Mouse (Mus musculus): Measurements from ENCODE around the gene Mvp.

Mvp gene

DNA sequence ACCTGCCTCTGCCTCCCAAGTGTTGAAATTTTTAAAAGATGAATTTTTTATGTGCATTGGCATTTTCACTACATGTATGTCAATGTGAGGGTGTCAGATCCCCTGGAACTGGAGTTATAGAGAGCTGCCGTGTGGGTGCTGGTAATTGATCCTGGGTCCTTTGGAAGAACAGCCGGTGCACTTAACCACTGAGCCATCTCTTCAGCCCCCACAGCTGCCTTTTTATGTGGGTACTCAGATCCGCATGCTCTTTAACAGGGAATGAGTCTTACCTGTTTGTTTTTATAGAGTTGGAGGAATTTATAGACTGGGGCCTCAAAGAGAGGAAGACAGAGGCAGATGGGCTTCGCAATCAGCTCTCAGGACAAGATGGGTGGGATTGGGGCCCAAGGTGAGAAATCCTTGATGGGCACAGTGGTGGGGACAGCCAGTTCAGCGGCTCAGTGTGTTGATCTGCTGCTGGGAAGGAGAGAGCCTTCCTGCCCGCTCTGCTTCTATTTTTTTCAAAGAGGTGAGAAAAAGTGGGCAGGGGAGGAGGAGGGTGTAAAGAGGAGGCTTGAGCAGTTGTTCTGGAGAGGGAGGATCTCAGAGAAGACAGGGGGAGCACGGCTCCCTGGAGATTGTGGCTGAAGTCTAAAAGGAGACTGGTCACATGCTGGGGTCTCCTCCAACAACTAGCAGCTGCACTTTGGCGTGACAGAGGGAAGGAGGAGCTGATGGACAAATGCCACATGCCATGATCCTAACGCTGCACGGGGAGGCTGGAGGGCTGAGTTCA lies 29.6 kb downstream of the Mvp start:
- ChIA-PET CTCF (interaction anchor here in 3 of 4 experiments (0.6 kb wide), 4 partner anchors 8 to 343 kb away, joined by 3 to 5 read pairs (median 3); no protein-coding TSS in a partner anchor), POLR2A (interaction anchor here (0.6 to 1.8 kb wide), 8 partner anchors 8 to 123 kb away, joined by 3 to 5 read pairs (median 3); partner anchors contain the start of genes Asphd1 (in 1 of the 4), Hirip3 (in 1 of the 4), Ino80e (in 1 of the 4) and Sez6l2 (in 1 of the 4))

DNA sequence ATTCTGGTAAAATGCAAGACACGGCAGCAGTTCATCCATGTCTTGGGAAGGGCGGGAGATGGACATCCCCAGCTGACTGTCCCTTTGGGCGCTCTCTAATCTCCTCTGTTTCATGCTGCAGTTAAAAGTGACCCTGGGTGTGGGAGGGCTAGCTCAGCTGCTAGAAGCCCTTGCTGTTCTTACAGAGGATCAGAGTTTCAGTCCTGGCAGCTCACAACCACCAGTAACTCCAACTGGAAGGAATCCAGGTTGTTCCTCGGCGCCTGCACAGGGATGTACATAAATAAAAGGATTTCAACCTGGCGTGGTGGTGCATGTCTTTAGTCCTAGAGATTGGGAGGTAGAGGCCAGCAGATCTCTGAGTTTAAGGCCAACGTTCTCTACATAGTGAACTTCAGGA lies 31.3 kb downstream of the Mvp start:
- ChIA-PET POLR2A (interaction anchor here in 1 of 4 experiments (0.5 kb wide), 1 partner anchor 55 kb away, joined by 5 read pairs; no protein-coding TSS in a partner anchor), CTCF (no interaction called here)

- ChIA-PET CTCF (interaction anchor here in 1 of 4 experiments (0.6 kb wide), 1 partner anchor 23 kb away, joined by 4 read pairs; no protein-coding TSS in a partner anchor), POLR2A (interaction anchor here in 2 of 4 experiments (0.5 to 0.6 kb wide), 2 partner anchors 130 to 205 kb away, joined by 3 to 7 read pairs; no protein-coding TSS in a partner anchor)
These were observed 32.4 kb downstream of the Mvp start for GRCm38 (mm10) chr7:126982054-126982453.

- ChIA-PET POLR2A (interaction anchor here in 2 of 4 experiments (0.5 to 1.6 kb wide), 3 partner anchors 19 to 206 kb away, joined by 3 to 7 read pairs (median 3); no protein-coding TSS in a partner anchor), CTCF (interaction anchor here in 1 of 4 experiments (0.6 kb wide), 1 partner anchor 24 kb away, joined by 4 read pairs; no protein-coding TSS in a partner anchor)
These were observed 32.8 kb downstream of the Mvp start for GRCm38 (mm10) chr7:126981601-126982000.

- ChIA-PET POLR2A (interaction anchor here in 1 of 4 experiments (0.5 to 1.0 kb wide), 2 partner anchors 9 to 10 kb away, joined by 3 to 6 read pairs; no protein-coding TSS in a partner anchor), CTCF (interaction anchor here in 2 of 4 experiments (0.6 to 1.4 kb wide), 2 partner anchors 146 to 147 kb away, joined by 3 to 5 read pairs; no protein-coding TSS in a partner anchor)
These were observed 35.6 kb downstream of the Mvp start for GRCm38 (mm10) chr7:126978841-126979240.

DNA sequence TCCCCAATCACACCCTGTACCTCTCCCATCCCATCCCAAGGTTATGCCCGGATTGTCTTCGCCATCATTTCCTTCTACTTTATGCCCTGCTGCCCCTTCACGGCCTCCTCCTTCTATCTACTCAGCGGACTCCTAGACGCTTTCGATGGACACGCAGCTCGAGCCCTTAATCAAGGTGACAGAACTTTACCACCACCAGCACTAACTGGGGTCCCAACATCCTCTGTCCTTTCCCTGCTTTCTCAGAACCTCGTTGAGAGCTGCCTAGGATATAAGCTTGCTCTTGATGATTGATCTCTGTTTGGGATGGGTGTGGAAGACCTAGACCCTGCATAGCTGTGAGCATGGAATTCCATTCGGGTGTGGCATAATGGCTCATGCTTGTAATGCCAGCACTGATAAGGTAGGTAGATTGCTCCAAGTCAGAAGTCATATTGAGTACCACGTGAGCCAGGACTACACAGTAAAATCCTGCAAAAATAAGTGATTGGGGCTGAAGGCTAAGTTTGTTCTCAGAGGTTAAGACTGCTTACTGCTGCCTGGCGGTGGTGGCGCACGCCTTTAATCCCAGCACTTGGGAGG lies 37.5 kb downstream of the Mvp start:
- POLR2A ChIA-PET: interaction anchor here (0.7 to 2.3 kb wide), 37 partner anchors 9 to 500 kb away, joined by 3 to 13 read pairs (median 4); partner anchors contain the start of genes Mvp (in 2 of the 4), Taok2 (in 2 of the 4), Hirip3 (in 1 of the 4) and Ino80e (in 1 of the 4)
- CTCF ChIA-PET: interaction anchor here in 3 of 4 experiments (0.5 to 1.3 kb wide), 3 partner anchors 8 to 197 kb away, joined by 3 to 5 read pairs (median 5); no protein-coding TSS in a partner anchor

- ChIA-PET CTCF (interaction anchor here in 2 of 4 experiments (0.7 to 1.3 kb wide), 2 partner anchors 12 to 196 kb away, joined by 3 to 5 read pairs; no protein-coding TSS in a partner anchor), POLR2A (interaction anchor here (0.7 to 2.3 kb wide), 38 partner anchors 9 to 499 kb away, joined by 3 to 13 read pairs (median 4); partner anchors contain the start of genes Mvp (in 2 of the 4), Taok2 (in 2 of the 4), Hirip3 (in 1 of the 4) and Ino80e (in 1 of the 4))
These were observed 38.2 kb downstream of the Mvp start, which contains the start of gene Cdiptos for GRCm38 (mm10) chr7:126975950-126976866. Gene Cdiptos, minus strand, starts transcription at chr7:126976098.

- POLR2A ChIA-PET: interaction anchor here in 1 of 4 experiments (1.0 to 1.2 kb wide), 2 partner anchors 46 to 156 kb away, joined by 3 read pairs; no protein-coding TSS in a partner anchor
These were observed 38.7 kb downstream of the Mvp start, which contains the start of gene Cdipt for GRCm38 (mm10) chr7:126975893-126975949. Gene Cdipt, plus strand, starts transcription at chr7:126975914.

DNA sequence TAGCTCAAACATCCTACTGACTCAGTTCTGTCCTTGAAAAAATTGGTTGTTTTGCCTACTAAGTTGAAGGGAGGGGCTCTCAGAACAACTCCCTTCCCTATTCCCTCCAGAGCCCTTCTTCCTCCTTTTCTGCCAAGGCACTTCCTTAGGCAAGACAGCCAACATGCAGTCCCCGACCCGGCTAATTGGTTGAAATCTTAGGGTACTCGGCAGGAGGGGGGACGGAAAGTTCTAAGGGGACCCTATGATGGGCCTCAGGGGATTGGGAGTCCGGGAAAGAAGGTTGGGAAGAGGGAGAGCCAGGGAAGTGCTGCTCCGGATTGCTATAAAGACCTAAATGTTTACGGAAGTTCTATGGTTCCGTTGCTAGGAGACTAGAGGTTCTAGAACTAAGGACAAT lies 38.9 kb downstream of the Mvp start:
- CTCF ChIA-PET: interaction anchor here in 1 of 4 experiments (0.7 kb wide), 1 partner anchor 86 kb away, joined by 3 read pairs; no protein-coding TSS in a partner anchor
- POLR2A ChIA-PET: interaction anchor here in 1 of 4 experiments (0.7 to 1.6 kb wide), 4 partner anchors 46 to 176 kb away, joined by 3 to 5 read pairs (median 4); no protein-coding TSS in a partner anchor

More at GRCm38 (mm10) chr7:126975893-126975949, 38.7 kb downstream of the Mvp start, which contains the start of gene Cdipt:
- CTCF ChIA-PET: no interaction called here

GRCm38 (mm10) chr7:126967361-126967760 lies 47.1 kb downstream of the Mvp start:
- ChIA-PET CTCF (interaction anchor here in 1 of 4 experiments (0.6 kb wide), 1 partner anchor 187 kb away, joined by 3 read pairs; no protein-coding TSS in a partner anchor), POLR2A (interaction anchor here in 1 of 4 experiments (0.8 to 1.5 kb wide), 3 partner anchors 16 to 45 kb away, joined by 3 to 4 read pairs (median 3); partner anchors contain the start of gene Tmem219)

GRCm38 (mm10) chr7:126965568-126965967 lies 48.9 kb downstream of the Mvp start:
- POLR2A ChIA-PET: interaction anchor here in 2 of 4 experiments (0.7 to 2.2 kb wide), 3 partner anchors 11 to 186 kb away, joined by 3 to 7 read pairs (median 6); partner anchors contain the start of genes Asphd1 (in 1 of the 2) and Sez6l2 (in 1 of the 2)

GRCm38 (mm10) chr7:126963548-126964286 lies 50.7 kb downstream of the Mvp start:
- ChIA-PET POLR2A (interaction anchor here in 3 of 4 experiments (0.6 to 1.7 kb wide), 9 partner anchors 13 to 176 kb away, joined by 3 to 10 read pairs (median 3); partner anchors contain the start of genes Asphd1 (in 1 of the 3), Ino80e (in 1 of the 3) and Sez6l2 (in 1 of the 3)), CTCF (interaction anchor here in 3 of 4 experiments (0.6 to 1.1 kb wide), 5 partner anchors 93 to 250 kb away, joined by 3 to 5 read pairs (median 3); no protein-coding TSS in a partner anchor)

More at GRCm38 (mm10) chr7:126965568-126965967, 48.9 kb downstream of the Mvp start:
- CTCF ChIA-PET: interaction anchor here in 2 of 4 experiments (0.6 to 1.0 kb wide), 5 partner anchors 19 to 378 kb away, joined by 3 read pairs; no protein-coding TSS in a partner anchor

GRCm38 (mm10) chr7:126961965-126962364 lies 52.5 kb downstream of the Mvp start:
- CTCF ChIA-PET: interaction anchor here in 1 of 4 experiments (2.0 kb wide), 1 partner anchor 12 kb away, joined by 5 read pairs; the partner anchor contains the start of gene Asphd1
- POLR2A ChIA-PET: interaction anchor here in 2 of 4 experiments (0.6 to 2.1 kb wide), 4 partner anchors 11 to 136 kb away, joined by 3 to 6 read pairs (median 4); no protein-coding TSS in a partner anchor

GRCm38 (mm10) chr7:126961095-126961494 lies 53.3 kb downstream of the Mvp start:
- ChIA-PET POLR2A (interaction anchor here in 2 of 4 experiments (1.0 to 2.1 kb wide), 3 partner anchors 9 to 24 kb away, joined by 3 to 5 read pairs (median 3); no protein-coding TSS in a partner anchor), CTCF (interaction anchor here in 1 of 4 experiments (0.7 to 2.0 kb wide), 2 partner anchors 11 to 844 kb away, joined by 3 to 5 read pairs; partner anchors contain the start of gene Asphd1)

- POLR2A ChIA-PET: no interaction called here
- CTCF ChIA-PET: no interaction called here
These were observed 54.6 kb downstream of the Mvp start for GRCm38 (mm10) chr7:126959780-126960179.

GRCm38 (mm10) chr7:126955125-126955524 lies 59.3 kb downstream of the Mvp start:
- POLR2A ChIA-PET: no interaction called here
- CTCF ChIA-PET: no interaction called here
